Mouse (Mus musculus): ENCODE results near the gene Ifnar2.

DNA sequence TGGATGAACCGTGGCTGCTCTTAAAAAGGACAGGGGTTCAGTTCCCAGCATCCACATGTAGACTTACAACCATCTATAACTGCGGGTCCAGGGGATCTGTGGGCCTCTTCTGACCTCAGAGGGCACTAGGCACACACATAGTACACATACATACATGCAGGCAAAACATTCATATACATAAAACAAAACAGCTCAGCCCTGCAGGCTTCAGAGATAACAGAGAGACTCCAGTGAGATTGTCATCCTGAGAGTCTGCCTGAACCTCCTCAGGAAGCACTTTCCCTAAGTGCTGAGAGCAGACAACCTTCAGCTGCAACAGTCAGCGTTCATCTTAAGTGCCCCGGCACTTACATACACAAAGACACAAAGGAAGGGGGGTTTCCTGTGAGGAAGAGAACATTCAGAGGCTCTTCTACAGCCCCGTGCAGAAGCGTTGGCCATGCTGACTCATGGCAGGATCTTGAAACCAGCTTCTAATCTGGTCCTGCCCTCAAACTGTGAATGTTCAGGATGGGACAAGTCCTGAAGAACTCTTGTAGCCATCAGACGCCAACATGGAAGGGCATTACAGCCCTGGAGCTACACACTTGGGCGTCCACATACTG is 60.8 kb downstream of the Ifnar2 start:
- TF ChIP-seq CTCF (IDR thresholded peaks at IDR 0.05; ENCODE audit: low read depth) (no peak), EP300 (IDR thresholded peaks at IDR 0.05; ENCODE audit: low read depth) (no peak)
